Mouse (Mus musculus): Measurements from ENCODE around the gene Rgs6. TPM values are rescaled to one million over a fixed set of nuclear protein-coding genes. Genes with fewer than 3 reads are reported as not detected.

The Rgs6 gene
- polyA plus RNA-seq, 1 experiment from 2014 or later = 8.6 TPM

GRCm38 (mm10) chr12:82946507-82946906, 358.4 kb downstream of the Rgs6 start:
- 20% methylated on average over 5 of the region's 5 CpGs for WGBS
- Histone ChIP-seq H3K27me3 (no peaks in the 10 kb centered on the region), H3K4me3 (no peak overlapping the region), H3K9me3 (no peaks in the 10 kb centered on the region), H3K4me2 (no peak overlapping the region), H3K4me1 (replicated peaks) (no peaks in the 10 kb centered on the region), H3K36me3 (no peaks in the 10 kb centered on the region), H3K27ac (replicated peaks) (no peak overlapping the region), H3K9ac (no peak overlapping the region)
- no peak for ATAC-seq (ENCODE audit: low FRiP score, low read depth)

DNA sequence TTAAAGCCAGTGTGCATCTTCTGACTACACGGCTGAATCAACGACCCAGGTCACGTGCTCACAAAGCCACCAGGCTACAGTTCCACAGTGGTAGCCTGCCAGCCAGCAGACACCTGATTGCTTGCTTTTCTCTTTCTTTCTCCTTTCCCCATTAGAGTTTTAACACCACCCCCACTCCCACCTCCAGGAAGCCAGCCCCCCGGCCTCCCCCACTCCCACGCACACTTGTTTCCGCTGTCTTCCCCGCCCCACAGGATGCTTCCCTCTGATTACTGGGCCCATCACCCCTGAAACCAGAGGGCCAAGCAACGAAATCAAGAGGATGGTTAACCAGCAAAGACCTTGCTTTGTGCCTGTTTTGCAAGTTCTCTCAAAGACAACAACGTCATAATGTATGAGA, 373.0 kb downstream of the Rgs6 start:
- H3K4me2 ChIP-seq = no peak overlapping the region

DNA sequence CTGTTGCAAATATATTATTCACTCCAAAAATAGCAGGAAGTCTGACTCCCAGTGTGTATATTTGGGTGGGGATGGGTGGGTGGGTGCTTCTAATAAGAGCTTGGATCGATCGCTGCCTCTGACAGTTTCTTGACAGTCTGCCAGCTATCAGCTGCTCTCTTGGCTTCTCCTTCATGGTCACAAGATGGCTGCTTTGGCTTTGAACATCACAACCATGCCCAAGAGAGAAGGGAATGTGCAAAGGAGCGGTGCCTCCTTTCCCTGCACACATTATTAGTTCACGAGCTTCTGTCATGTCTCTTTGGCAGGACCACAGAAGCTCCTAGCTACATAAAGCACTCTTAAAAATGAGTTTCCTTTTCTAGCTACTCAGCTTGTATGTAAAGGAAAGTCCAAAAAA, 373.8 kb downstream of the Rgs6 start:
- no peak for ATAC-seq (ENCODE audit: low FRiP score, low read depth)
- H3K27ac ChIP-seq (replicated peaks) = no peak overlapping the region
- H3K9ac ChIP-seq = no peak overlapping the region
- no peak overlapping the region for H3K4me2 ChIP-seq
- no peaks in the 10 kb centered on the region for H3K9me3 ChIP-seq
- WGBS = 57% methylated on average over 4 of the region's 4 CpGs
- H3K27me3 ChIP-seq = no peaks in the 10 kb centered on the region
- H3K4me3 ChIP-seq = no peak overlapping the region
- H3K4me1 ChIP-seq (replicated peaks) = 0 out of 2 replicates have a peak, but pooled peaks cover 3% of the 10 kb centered on the region
- no peaks in the 10 kb centered on the region for H3K36me3 ChIP-seq

More for the DNA sequence above, 373.0 kb downstream of the Rgs6 start:
- Histone ChIP-seq H3K36me3 (no peaks in the 10 kb centered on the region), H3K9me3 (no peaks in the 10 kb centered on the region), H3K27ac (replicated peaks) (no peak overlapping the region), H3K9ac (no peak overlapping the region), H3K4me3 (no peak overlapping the region), H3K27me3 (no peaks in the 10 kb centered on the region), H3K4me1 (replicated peaks) (0 out of 2 replicates have a peak, but pooled peaks cover 3% of the 10 kb centered on the region)
- 76% methylated on average over 9 of the region's 9 CpGs for WGBS
- ATAC-seq (ENCODE audit: low FRiP score, low read depth) = no peak

DNA sequence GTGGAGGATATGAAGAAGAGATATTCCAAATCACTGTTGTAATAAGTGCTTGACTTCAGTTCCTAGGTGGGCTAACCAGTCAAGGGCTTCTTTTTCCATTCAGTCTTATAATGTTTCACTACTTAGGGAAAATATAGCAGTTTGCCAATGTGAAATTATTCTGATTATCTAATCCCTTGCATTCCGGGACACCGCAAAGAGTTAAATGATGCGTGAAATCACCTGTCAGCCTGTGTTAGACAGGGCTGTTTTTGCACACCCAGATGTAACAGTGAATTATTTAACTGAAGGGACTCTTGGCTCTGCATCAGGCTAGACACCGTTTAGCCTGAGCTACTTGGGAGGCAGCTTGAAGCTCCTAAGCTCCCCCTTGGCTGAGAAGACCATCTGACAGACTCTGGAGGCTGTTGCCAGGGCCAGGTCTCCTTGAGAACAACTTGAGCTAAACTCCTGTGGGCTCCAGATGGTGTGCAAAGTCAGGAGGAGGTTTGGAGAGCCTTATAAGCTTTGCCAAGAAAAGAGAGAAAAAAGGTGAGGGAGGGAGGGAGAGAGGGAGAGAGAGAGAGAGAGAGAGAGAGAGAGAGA, 382.5 kb downstream of the Rgs6 start:
- Histone ChIP-seq H3K27me3 (no peaks in the 10 kb centered on the region), H3K27ac (replicated peaks) (no peak overlapping the region), H3K4me3 (no peak overlapping the region), H3K9me3 (no peaks in the 10 kb centered on the region), H3K9ac (no peak overlapping the region), H3K4me1 (replicated peaks) (no peaks in the 10 kb centered on the region), H3K4me2 (no peak overlapping the region), H3K36me3 (no peaks in the 10 kb centered on the region)
- 36% methylated on average over 4 of the region's 4 CpGs for WGBS
- ATAC-seq (ENCODE audit: low FRiP score, low read depth) = no peak

- 76% methylated on average over 1 of the region's 1 CpGs for WGBS
- Histone ChIP-seq H3K27ac (replicated peaks) (no peak overlapping the region), H3K4me2 (no peak overlapping the region), H3K4me3 (no peak overlapping the region), H3K27me3 (no peaks in the 10 kb centered on the region), H3K9me3 (no peaks in the 10 kb centered on the region), H3K4me1 (replicated peaks) (no peaks in the 10 kb centered on the region), H3K36me3 (no peaks in the 10 kb centered on the region), H3K9ac (no peak overlapping the region)
- no peak for ATAC-seq (ENCODE audit: low FRiP score, low read depth)
Measured at GRCm38 (mm10) chr12:82971176-82971575, 383.1 kb downstream of the Rgs6 start.

DNA sequence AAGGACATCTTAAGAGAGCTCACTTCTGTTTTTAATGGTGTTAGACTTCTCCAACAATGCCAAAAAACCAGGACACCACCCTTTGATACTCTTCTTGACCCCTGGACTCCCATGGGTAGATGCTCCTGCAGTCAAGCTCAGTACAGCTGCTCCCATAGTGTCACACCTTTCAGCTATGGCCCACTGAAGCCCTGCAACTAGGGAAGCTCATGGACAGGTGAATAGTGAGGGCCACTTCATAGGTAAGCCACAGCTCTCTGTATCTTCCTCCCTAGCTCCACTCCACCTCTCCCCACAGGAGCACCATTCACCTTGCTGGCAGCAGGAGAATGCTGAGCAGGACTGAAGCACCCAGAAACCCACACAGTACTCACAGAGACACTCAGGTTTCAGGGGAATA, 384.6 kb downstream of the Rgs6 start:
- no peak overlapping the region for H3K27ac ChIP-seq (replicated peaks)
- H3K9ac ChIP-seq = no peak overlapping the region
- no peaks in the 10 kb centered on the region for H3K9me3 ChIP-seq
- no peak for ATAC-seq (ENCODE audit: low FRiP score, low read depth)
- no peak overlapping the region for H3K4me2 ChIP-seq
- no peak overlapping the region for H3K4me3 ChIP-seq
- no peaks in the 10 kb centered on the region for H3K27me3 ChIP-seq
- H3K36me3 ChIP-seq = no peaks in the 10 kb centered on the region
- H3K4me1 ChIP-seq (replicated peaks) = no peaks in the 10 kb centered on the region

- no peak overlapping the region for H3K27ac ChIP-seq (replicated peaks)
- no peak overlapping the region for H3K9ac ChIP-seq
- H3K9me3 ChIP-seq = no peaks in the 10 kb centered on the region
- no peak overlapping the region for H3K4me3 ChIP-seq
- ATAC-seq (ENCODE audit: low FRiP score, low read depth) = no peak
- WGBS = 92% methylated on average over 3 of the region's 3 CpGs
- H3K4me2 ChIP-seq = no peak overlapping the region
- no peaks in the 10 kb centered on the region for H3K27me3 ChIP-seq
- H3K36me3 ChIP-seq = no peaks in the 10 kb centered on the region
- H3K4me1 ChIP-seq (replicated peaks) = no peaks in the 10 kb centered on the region
Measured at GRCm38 (mm10) chr12:82973771-82974170, 385.7 kb downstream of the Rgs6 start.

GRCm38 (mm10) chr12:82978275-82978674, 390.2 kb downstream of the Rgs6 start:
- no peaks in the 10 kb centered on the region for H3K36me3 ChIP-seq

GRCm38 (mm10) chr12:82982716-82983115, 394.6 kb downstream of the Rgs6 start:
- no peak for ATAC-seq (ENCODE audit: low FRiP score, low read depth)
- Histone ChIP-seq H3K9ac (no peak overlapping the region), H3K36me3 (no peaks in the 10 kb centered on the region), H3K9me3 (no peaks in the 10 kb centered on the region), H3K27ac (replicated peaks) (no peak overlapping the region), H3K4me1 (replicated peaks) (no peaks in the 10 kb centered on the region), H3K4me3 (no peak overlapping the region), H3K4me2 (no peak overlapping the region), H3K27me3 (no peaks in the 10 kb centered on the region)
- 78% methylated on average over 4 of the region's 4 CpGs for WGBS

More at GRCm38 (mm10) chr12:82978275-82978674, 390.2 kb downstream of the Rgs6 start:
- WGBS = 88% methylated on average over 3 of the region's 3 CpGs
- H3K4me3 ChIP-seq = no peak overlapping the region
- no peaks in the 10 kb centered on the region for H3K9me3 ChIP-seq
- ATAC-seq (ENCODE audit: low FRiP score, low read depth) = no peak
- no peaks in the 10 kb centered on the region for H3K4me1 ChIP-seq (replicated peaks)
- no peak overlapping the region for H3K9ac ChIP-seq
- no peak overlapping the region for H3K4me2 ChIP-seq
- H3K27me3 ChIP-seq = no peaks in the 10 kb centered on the region
- no peak overlapping the region for H3K27ac ChIP-seq (replicated peaks)

- Histone ChIP-seq H3K4me2 (no peak overlapping the region), H3K27me3 (no peaks in the 10 kb centered on the region), H3K4me3 (no peak overlapping the region), H3K36me3 (no peaks in the 10 kb centered on the region), H3K9me3 (no peaks in the 10 kb centered on the region), H3K9ac (no peak overlapping the region), H3K27ac (replicated peaks) (no peak overlapping the region), H3K4me1 (replicated peaks) (no peaks in the 10 kb centered on the region)
- WGBS = 86% methylated on average over 8 of the region's 8 CpGs
- no peak for ATAC-seq (ENCODE audit: low FRiP score, low read depth)
Measured at GRCm38 (mm10) chr12:82985300-82985699, 397.2 kb downstream of the Rgs6 start.

GRCm38 (mm10) chr12:82987661-82988060, 399.6 kb downstream of the Rgs6 start:
- no peak overlapping the region for H3K4me3 ChIP-seq
- WGBS = 83% methylated on average over 1 of the region's 1 CpGs
- no peak overlapping the region for H3K9ac ChIP-seq
- H3K4me1 ChIP-seq (replicated peaks) = no peaks in the 10 kb centered on the region
- H3K27me3 ChIP-seq = no peaks in the 10 kb centered on the region
- no peak for ATAC-seq (ENCODE audit: low FRiP score, low read depth)
- H3K36me3 ChIP-seq = no peaks in the 10 kb centered on the region
- no peak overlapping the region for H3K4me2 ChIP-seq
- no peaks in the 10 kb centered on the region for H3K9me3 ChIP-seq
- H3K27ac ChIP-seq (replicated peaks) = no peak overlapping the region

GRCm38 (mm10) chr12:82993905-82994304, 405.8 kb downstream of the Rgs6 start:
- H3K9me3 ChIP-seq = no peaks in the 10 kb centered on the region
- 22% methylated on average over 4 of the region's 4 CpGs for WGBS
- H3K4me1 ChIP-seq (replicated peaks) = peaks cover 3% of the 10 kb centered on the region; the same call in 1 of the 2 replicates
- no peak overlapping the region for H3K4me2 ChIP-seq
- H3K36me3 ChIP-seq = no peaks in the 10 kb centered on the region
- no peak overlapping the region for H3K9ac ChIP-seq
- H3K27ac ChIP-seq (replicated peaks) = no peak overlapping the region
- H3K27me3 ChIP-seq = no peaks in the 10 kb centered on the region
- ATAC-seq (ENCODE audit: low FRiP score, low read depth) = no peak
- no peak overlapping the region for H3K4me3 ChIP-seq

- H3K36me3 ChIP-seq = no peaks in the 10 kb centered on the region
- no peak overlapping the region for H3K9ac ChIP-seq
- H3K4me3 ChIP-seq = no peak overlapping the region
- no peak overlapping the region for H3K4me2 ChIP-seq
- no peak for ATAC-seq (ENCODE audit: low FRiP score, low read depth)
- 32% methylated on average over 4 of the region's 4 CpGs for WGBS
- no peaks in the 10 kb centered on the region for H3K27me3 ChIP-seq
- no peak overlapping the region for H3K27ac ChIP-seq (replicated peaks)
- peaks cover 3% of the 10 kb centered on the region; the same call in 1 of the 2 replicates for H3K4me1 ChIP-seq (replicated peaks)
- no peaks in the 10 kb centered on the region for H3K9me3 ChIP-seq
Measured at GRCm38 (mm10) chr12:82996775-82997174, 408.7 kb downstream of the Rgs6 start.
